Mouse (Mus musculus) erythroid progenitor cell, adult 5-6 weeks (primary cell): ENCODE measurements around the gene Gm19935. TPM values are rescaled to one million over a fixed set of nuclear protein-coding genes. Genes with fewer than 3 reads are reported as not detected.
A peak's percentile ranks its signal among the peaks of the same experiment; 100 is the strongest.

ENCODE experiments used
- ATAC-seq: replicated peaks from 2 replicates; pipeline ENCODE4 v1.8.0; 2016; ENCODE audit warnings: moderate number of reproducible peaks, mild to moderate bottlenecking, moderate TSS enrichment, inconsistent platforms; ENCODE audit not compliant: poor library complexity, low FRiP score, severe bottlenecking
- total RNA-seq, 2 experiments: library from RNA; stranded (forward) in 1 of 2; stranded (reverse) in 1 of 2; fragments of 150-400 nt in 1 of 2; fragments of 186-747, 209-891 nt in 1 of 2; gene quantifications; 2 replicates each; pipeline versions ENCODE4 v1.2.3 to v1.2.4; 2015 to 2017; ENCODE audit warnings: low replicate concordance in 2 of 2

The Gm19935 gene
- total RNA-seq, 2 experiments from 2014 or later = not detected

- no peak for ATAC-seq
These were observed 15.5 kb upstream of the Gm19935 start for GRCm38 (mm10) chr8:90832576-90833289.

GRCm38 (mm10) chr8:90830980-90831379, 13.8 kb upstream of the Gm19935 start:
- no peak for ATAC-seq

GRCm38 (mm10) chr8:90829825-90830224, 12.6 kb upstream of the Gm19935 start:
- no peak for ATAC-seq

- ATAC-seq = no peak; the same call in none of the 2 replicates
These were observed 12.0 kb upstream of the Gm19935 start for GRCm38 (mm10) chr8:90828987-90829740.

GRCm38 (mm10) chr8:90828181-90828986, 11.2 kb upstream of the Gm19935 start, which contains the start of gene Chd9:
Gene Chd9 (plus strand): TSS chr8:90828352.
- ATAC-seq = peak; percentile 92

- no peak for ATAC-seq
These were observed 8.3 kb upstream of the Gm19935 start for GRCm38 (mm10) chr8:90825459-90825871.

GRCm38 (mm10) chr8:90822443-90822842, 5.2 kb upstream of the Gm19935 start:
- ATAC-seq = no peak

- ATAC-seq = no peak
These were observed 3.1 kb upstream of the Gm19935 start for GRCm38 (mm10) chr8:90820321-90820696.

GRCm38 (mm10) chr8:90819561-90820320, 2.5 kb upstream of the Gm19935 start:
- ATAC-seq = no peak

GRCm38 (mm10) chr8:90816061-90816882, 921 bp downstream of the Gm19935 start:
- ATAC-seq = no peak

- ATAC-seq = no peak
These were observed 3.4 kb downstream of the Gm19935 start for GRCm38 (mm10) chr8:90813602-90814320.

- no peak for ATAC-seq
These were observed 17.7 kb downstream of the Gm19935 start for GRCm38 (mm10) chr8:90799473-90799872.

GRCm38 (mm10) chr8:90794990-90795861, 22.0 kb downstream of the Gm19935 start:
- no peak for ATAC-seq

- no peak for ATAC-seq
These were observed 23.5 kb downstream of the Gm19935 start for GRCm38 (mm10) chr8:90793710-90794109.

- no peak for ATAC-seq
These were observed 25.6 kb downstream of the Gm19935 start for GRCm38 (mm10) chr8:90791616-90792015.

GRCm38 (mm10) chr8:90769791-90770190, 47.4 kb downstream of the Gm19935 start:
- ATAC-seq = no peak
